Mouse (Mus musculus) E14TG2a.4 (cell line): ENCODE results near the gene Abhd2.

Experiments
- CTCF ChIP-seq: conservative IDR thresholded peaks from 2 replicates; pipeline ENCODE4 v1.5.1; 2014; ENCODE audit warnings: low read length
- NANOG ChIP-seq: IDR thresholded peaks from 2 replicates; pipeline ENCODE4 v1.6.1; 2014; ENCODE audit warnings: borderline replicate concordance, low read length, mixed read lengths
- POU5F1 ChIP-seq: IDR thresholded peaks from 2 replicates; pipeline ENCODE4 v1.6.1; 2014; ENCODE audit warnings: low read length, borderline replicate concordance

- TF ChIP-seq CTCF (no peak), NANOG (no peak), POU5F1 (no peak)
These were observed 50.9 kb downstream of the Abhd2 start for GRCm38 (mm10) chr7:79323855-79324254.
